Mouse (Mus musculus) bone marrow macrophage, adult 2 months (primary cell): ENCODE data around the gene 4930579F01Rik. TPM values are rescaled to one million over a fixed set of nuclear protein-coding genes. Genes with fewer than 3 reads are reported as not detected.
"Not testable (repeated sequence)": the region's sequence is repeated elsewhere in the genome, so short reads cannot be mapped to it uniquely, and the experiment has no call there.

Source experiments
- H3K27ac ChIP-seq: 2 replicates; pipeline ENCODE4 v1.5.1; 2012; ENCODE audit warnings: low read depth, low read length; ENCODE audit not compliant: insufficient read depth
- H3K4me1 ChIP-seq: 2 replicates; pipeline ENCODE4 v1.6.1; 2012; ENCODE audit warnings: low read length; ENCODE audit not compliant: control insufficient read depth, insufficient read depth
- H3K4me3 ChIP-seq: 2 replicates; pipeline ENCODE4 v1.5.1; 2012; ENCODE audit warnings: mild to moderate bottlenecking, low read length, moderate library complexity; ENCODE audit not compliant: insufficient read depth
- CTCF ChIP-seq: IDR thresholded peaks from 2 replicates; pipeline ENCODE4 v1.5.1; 2012; ENCODE audit warnings: low read depth, mild to moderate bottlenecking, low read length, moderate library complexity
- POLR2A ChIP-seq: IDR thresholded peaks from 2 replicates; pipeline ENCODE4 v1.6.1; 2012; ENCODE audit warnings: mild to moderate bottlenecking, low read depth, low read length, borderline replicate concordance
- polyA plus RNA-seq: library from polyadenylated mRNA; stranded (reverse); fragments of >200 nt; gene quantifications from 2 replicates; pipeline ENCODE4 v1.2.4, GENCODE M21; 2012; ENCODE audit not compliant: missing spikeins, insufficient read depth, insufficient read length

4930579F01Rik gene
- polyA plus RNA-seq, 1 experiment, result not detected

DNA sequence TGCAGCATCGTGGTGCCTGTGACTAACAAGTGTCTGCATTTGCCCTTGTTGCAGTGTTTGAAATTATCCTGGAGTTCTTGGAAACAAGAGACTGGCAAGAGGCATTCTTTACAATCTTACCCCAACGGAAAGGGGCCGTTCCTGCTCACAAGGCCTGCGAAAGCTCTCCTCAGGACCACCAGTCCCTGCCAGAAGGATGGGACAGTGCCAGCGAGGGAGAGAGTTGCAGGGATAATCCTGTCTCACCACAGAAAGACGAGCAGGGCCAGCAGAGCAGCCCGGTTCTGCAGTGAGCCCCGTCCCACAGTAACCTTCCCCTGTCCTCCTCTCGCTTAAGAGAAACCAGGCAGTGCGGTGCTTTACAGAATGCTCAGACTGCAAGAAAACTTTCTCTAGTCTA lies 37.0 kb downstream of the 4930579F01Rik start:
- Histone ChIP-seq H3K27ac (no peak overlapping the region), H3K4me1 (peaks cover 5% of the 10 kb centered on the region)

GRCm38 (mm10) chr3:138155062-138155461 lies 38.6 kb downstream of the 4930579F01Rik start:
- TF ChIP-seq CTCF, result no peak
- no peak for TF ChIP-seq POLR2A
- no peak overlapping the region for H3K4me3 ChIP-seq
- no peaks in the 10 kb centered on the region for H3K4me1 ChIP-seq
- no peak overlapping the region for H3K27ac ChIP-seq

More for the DNA sequence above, 37.0 kb downstream of the 4930579F01Rik start:
- TF ChIP-seq CTCF (no peak), POLR2A (no peak)
- H3K4me3 ChIP-seq, result no peak overlapping the region

- Histone ChIP-seq H3K27ac (no peak overlapping the region), H3K4me3 (no peak overlapping the region), H3K4me1 (no peaks in the 10 kb centered on the region)
- TF ChIP-seq CTCF, result no peak
- TF ChIP-seq POLR2A, result no peak
Observed at GRCm38 (mm10) chr3:138148811-138149210, 44.8 kb downstream of the 4930579F01Rik start.

DNA sequence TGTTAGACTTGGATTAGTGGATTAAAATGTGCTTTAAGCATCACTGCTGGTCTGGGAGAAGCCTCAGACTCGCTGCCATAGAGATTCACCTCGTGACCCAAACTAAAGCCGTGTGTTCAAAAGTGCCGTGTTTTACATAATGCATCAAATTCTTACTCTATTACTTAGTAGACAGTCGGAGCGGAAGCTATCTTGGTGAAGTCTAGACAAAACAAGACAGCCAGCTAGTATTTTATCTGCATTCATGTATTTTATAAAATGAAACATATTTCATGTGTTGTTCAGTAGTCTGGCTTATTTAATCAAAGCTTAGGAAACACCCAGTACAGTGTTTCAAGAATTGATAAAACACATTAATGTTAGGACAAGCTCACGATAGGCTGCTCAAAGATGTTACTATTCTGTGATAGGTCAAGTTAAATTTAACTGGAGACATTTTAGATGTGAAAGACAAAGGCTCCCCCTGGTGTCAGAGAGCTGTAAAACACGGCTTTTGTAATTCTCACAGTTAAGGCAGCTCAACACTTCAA lies 48.9 kb downstream of the 4930579F01Rik start, which contains the start of gene Mttp:
Mttp (minus strand) TSS at position 327 of the 530 bp plus-strand sequence.
- TF ChIP-seq POLR2A (no peak), CTCF (no peak)
- Histone ChIP-seq H3K4me1 (peaks cover 2% of the 10 kb centered on the region; the same call in 1 of the 2 replicates), H3K27ac (peak within 1 kb of the TSS; percentile 100), H3K4me3 (peak within 1 kb of the TSS; percentile 95)

DNA sequence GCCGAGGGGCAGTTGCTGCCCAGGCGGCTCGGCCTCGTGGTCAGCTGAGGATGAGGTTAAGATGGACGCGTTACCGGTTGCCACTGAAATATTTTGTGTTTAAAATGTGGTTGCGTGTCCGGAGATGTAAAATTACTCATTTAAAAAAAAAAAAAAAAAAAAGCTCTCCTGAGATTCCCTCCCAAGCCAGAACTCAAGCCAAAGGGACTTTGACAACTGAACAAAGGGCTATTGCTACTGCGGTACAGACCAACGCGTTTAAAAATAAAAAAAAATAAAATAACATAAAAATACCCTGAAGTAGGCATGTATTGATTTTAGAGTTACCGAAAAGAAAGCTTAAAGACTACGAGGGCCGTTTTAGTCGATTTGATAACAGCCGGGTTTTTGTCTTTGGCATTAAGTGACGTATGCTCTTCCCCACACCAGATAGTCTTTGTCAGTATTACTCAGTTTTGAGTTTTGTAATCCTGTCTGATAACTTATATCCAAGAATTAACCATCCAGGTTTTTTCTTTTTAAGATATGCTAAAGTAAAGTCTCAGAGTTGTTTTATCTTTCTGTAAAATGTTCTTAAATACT lies 49.5 kb downstream of the 4930579F01Rik start:
- Histone ChIP-seq H3K4me3 (peak overlapping the region; percentile 95), H3K27ac (peak overlapping the region; percentile 100)
- no peak for TF ChIP-seq POLR2A
- TF ChIP-seq CTCF, result no peak

GRCm38 (mm10) chr3:138143315-138144059 lies 50.1 kb downstream of the 4930579F01Rik start, which contains the start of gene Trmt10a:
Gene Trmt10a, plus strand, starts transcription at chr3:138143448.
- TF ChIP-seq POLR2A (no peak), CTCF (no peak)
- Histone ChIP-seq H3K4me3 (peak within 1 kb of the TSS; percentile 95), H3K4me1 (peaks cover 2% of the 10 kb centered on the region; the same call in 1 of the 2 replicates), H3K27ac (peak within 1 kb of the TSS; percentile 100)

More for the DNA sequence above, 49.5 kb downstream of the 4930579F01Rik start:
- H3K4me1 ChIP-seq, result peaks cover 2% of the 10 kb centered on the region; the same call in 1 of the 2 replicates

- H3K27ac ChIP-seq, result peak overlapping the region; percentile 76
- TF ChIP-seq POLR2A, result no peak
- no peak for TF ChIP-seq CTCF
Observed at GRCm38 (mm10) chr3:138142733-138143314, 50.8 kb downstream of the 4930579F01Rik start.

GRCm38 (mm10) chr3:138142052-138142732 lies 51.4 kb downstream of the 4930579F01Rik start:
- TF ChIP-seq CTCF, result no peak
- no peak for TF ChIP-seq POLR2A
- H3K4me1 ChIP-seq, result peaks cover 2% of the 10 kb centered on the region; the same call in 1 of the 2 replicates
- H3K27ac ChIP-seq, result no peak overlapping the region
- H3K4me3 ChIP-seq, result peak overlapping the region; percentile 42

More at GRCm38 (mm10) chr3:138142733-138143314, 50.8 kb downstream of the 4930579F01Rik start:
- Histone ChIP-seq H3K4me1 (peaks cover 2% of the 10 kb centered on the region; the same call in 1 of the 2 replicates), H3K4me3 (peak overlapping the region; percentile 92)

DNA sequence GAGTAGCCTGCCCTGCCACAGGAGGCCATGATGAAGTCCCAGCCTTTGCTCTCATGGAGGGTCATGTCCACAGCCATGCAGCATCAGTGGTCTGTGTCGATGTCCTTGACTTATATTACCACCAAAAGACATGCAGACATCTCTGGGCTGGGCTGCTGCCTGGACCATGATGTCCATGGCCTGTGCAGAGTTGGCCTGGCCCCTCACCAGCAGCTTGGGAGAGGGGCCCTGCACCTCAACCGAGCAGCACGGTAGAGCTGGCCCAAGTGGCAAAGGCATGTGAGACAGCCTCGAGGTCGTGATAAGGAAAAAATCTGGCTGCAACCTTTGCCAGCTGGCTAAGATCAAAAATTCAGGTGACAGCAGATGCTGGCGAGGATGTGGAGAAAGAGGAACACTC lies 54.0 kb downstream of the 4930579F01Rik start:
- no peak overlapping the region for H3K4me3 ChIP-seq

DNA sequence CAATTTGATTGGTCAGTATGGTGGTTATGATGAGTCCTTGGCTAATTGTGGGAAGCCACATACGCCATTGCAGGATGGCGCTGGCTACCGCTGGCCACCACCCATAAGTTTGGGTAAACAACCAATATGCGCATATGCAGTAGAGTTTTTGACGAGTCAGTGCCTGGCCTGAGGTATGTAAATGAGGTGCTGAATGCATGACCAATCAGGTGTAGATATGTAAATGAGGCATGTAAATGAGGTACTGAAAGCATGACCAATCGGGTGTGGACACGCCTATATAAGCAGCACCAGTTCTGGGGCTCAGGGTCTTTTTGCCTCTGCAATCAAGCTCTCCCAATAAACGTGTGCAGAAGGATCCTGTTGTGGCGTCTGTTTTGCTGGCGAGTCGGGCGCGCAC lies 55.5 kb downstream of the 4930579F01Rik start:
- H3K4me3 ChIP-seq, H3K27ac ChIP-seq, H3K4me1 ChIP-seq: not testable (repeated sequence)

More for the DNA sequence above, 54.0 kb downstream of the 4930579F01Rik start:
- peaks cover 2% of the 10 kb centered on the region; the same call in 1 of the 2 replicates for H3K4me1 ChIP-seq
- TF ChIP-seq POLR2A, result no peak
- TF ChIP-seq CTCF, result no peak
- no peak overlapping the region for H3K27ac ChIP-seq
